Comparison of ENCODE assay signal across 8 mouse cellular contexts in the genomic region with DNA sequence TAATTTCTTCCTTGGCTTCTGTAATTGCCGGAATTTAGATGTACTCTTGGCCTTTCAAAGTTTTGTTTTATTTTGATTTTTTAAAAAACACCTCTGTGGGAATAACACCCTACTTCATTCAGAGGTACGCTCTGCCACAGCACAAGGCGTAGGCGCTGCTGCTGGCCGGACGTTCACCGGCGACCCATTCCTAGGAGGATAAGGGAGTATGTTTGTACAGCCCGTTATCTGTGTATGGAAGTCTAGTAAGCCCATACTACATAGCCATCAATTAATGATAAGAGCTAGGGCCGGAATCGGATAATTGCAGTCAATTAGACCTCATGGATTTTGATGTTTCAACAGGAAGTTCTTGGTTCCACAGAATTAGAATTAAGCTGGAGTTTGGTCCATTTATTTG. TPM values are rescaled to one million over a fixed set of nuclear protein-coding genes. Genes with fewer than 3 reads are reported as not detected.
DNase-seq lines count a peak whose midpoint lies in the region; ATAC-seq and TF ChIP-seq lines count a peak whose summit lies in the region.

No protein-coding gene starts in this region.

- no peak for TF ChIP-seq POLR2A in small intestine, adult 2 months (IDR thresholded peaks at IDR 0.05; ENCODE audit: low read depth, low read length)

- TF ChIP-seq CTCF in small intestine, adult 2 months (IDR thresholded peaks at IDR 0.05; ENCODE audit: extremely low read depth, insufficient read length, insufficient replicate concordance, low read depth, low read length) = no peak; the same call in 1 of the 2 replicates

- peak; percentile 27 for DNase-seq in retina, embryonic 14.5 days (ENCODE audit: low spot score)
- DNase-seq in retina, postnatal 1 day = no peak
- DNase-seq in hindbrain, embryonic 10.5 days (ENCODE audit: low spot score) = no peak
- no peak for DNase-seq in frontal cortex, postnatal 25 days (ENCODE audit: low spot score in 2 of 2)
- DNase-seq in urinary bladder, adult 2 months (ENCODE audit: low spot score) = no peak

- H3K4me1 ChIP-seq in embryonic facial prominence, embryonic 12.5 days = 0 out of 2 replicates have a peak, but pooled peaks cover 4% of the 10 kb centered on the region
- H3K4me1 ChIP-seq in hindbrain, embryonic 10.5 days (replicated peaks) = peaks cover 10% of the 10 kb centered on the region
- peaks cover 19% of the 10 kb centered on the region for H3K4me1 ChIP-seq in liver, embryonic 12.5 days
- H3K4me1 ChIP-seq in small intestine, adult 2 months (ENCODE audit: control insufficient read depth, insufficient read depth, insufficient read length, low read length) = peaks cover 3% of the 10 kb centered on the region; the same call in 1 of the 2 replicates

- H3K36me3 ChIP-seq in embryonic facial prominence, embryonic 12.5 days = peaks cover 21% of the 10 kb centered on the region
- H3K36me3 ChIP-seq in hindbrain, embryonic 10.5 days = peaks cover 37% of the 10 kb centered on the region
- peaks cover 36% of the 10 kb centered on the region for H3K36me3 ChIP-seq in liver, embryonic 12.5 days
- peaks cover 5% of the 10 kb centered on the region for H3K36me3 ChIP-seq in small intestine, adult 2 months (ENCODE audit: control insufficient read depth, insufficient read depth, low read length)

- H3K9ac ChIP-seq in embryonic facial prominence, embryonic 12.5 days = peak overlapping the region; percentile 86
- peak overlapping the region; percentile 92 for H3K9ac ChIP-seq in liver, embryonic 12.5 days

- 1% methylated on average over 11 of the region's 11 CpGs for WGBS in embryonic facial prominence, embryonic 12.5 days
- 2% methylated on average over 11 of the region's 11 CpGs for WGBS in hindbrain, embryonic 10.5 days
- WGBS in liver, embryonic 12.5 days (ENCODE audit: insufficient replicate concordance) = under 1% methylated on average over 11 of the region's 11 CpGs
- WGBS in small intestine, adult 2 months = 1% methylated on average over 11 of the region's 11 CpGs

- ATAC-seq in embryonic facial prominence, embryonic 12.5 days (ENCODE audit: insufficient number of reproducible peaks, insufficient read depth, low FRiP score, low TSS enrichment) = no peak
- peak; percentile 79 for ATAC-seq in liver, embryonic 12.5 days

- H3K27me3 ChIP-seq in embryonic facial prominence, embryonic 12.5 days = no peaks in the 10 kb centered on the region
- no peaks in the 10 kb centered on the region for H3K27me3 ChIP-seq in hindbrain, embryonic 10.5 days (ENCODE audit: insufficient read depth, poor library complexity, severe bottlenecking)
- H3K27me3 ChIP-seq in liver, embryonic 12.5 days (replicated peaks) = peaks cover 12% of the 10 kb centered on the region
- no peaks in the 10 kb centered on the region for H3K27me3 ChIP-seq in small intestine, adult 2 months (ENCODE audit: control insufficient read depth, insufficient read depth, low read length)

- H3K4me3 ChIP-seq in embryonic facial prominence, embryonic 12.5 days = peak overlapping the region; percentile 82
- H3K4me3 ChIP-seq in hindbrain, embryonic 10.5 days = peak overlapping the region; percentile 98
- peak overlapping the region; percentile 94 for H3K4me3 ChIP-seq in liver, embryonic 12.5 days
- H3K4me3 ChIP-seq in small intestine, adult 2 months (ENCODE audit: low read depth, low read length) = peak overlapping the region; percentile 99

- peak overlapping the region; percentile 74 for H3K4me2 ChIP-seq in embryonic facial prominence, embryonic 12.5 days (replicated peaks)
- H3K4me2 ChIP-seq in liver, embryonic 12.5 days = peak overlapping the region; percentile 75

- H3K27ac ChIP-seq in embryonic facial prominence, embryonic 12.5 days = peak overlapping the region; percentile 72; the same call in 1 of the 2 replicates
- H3K27ac ChIP-seq in hindbrain, embryonic 10.5 days = peak overlapping the region; percentile 96
- H3K27ac ChIP-seq in liver, embryonic 12.5 days = peak overlapping the region; percentile 97
- peak overlapping the region; percentile 83 for H3K27ac ChIP-seq in small intestine, adult 2 months (ENCODE audit: insufficient read depth, low read depth, low read length)

- no peaks in the 10 kb centered on the region for H3K9me3 ChIP-seq in embryonic facial prominence, embryonic 12.5 days
- no peaks in the 10 kb centered on the region for H3K9me3 ChIP-seq in hindbrain, embryonic 10.5 days
- no peaks in the 10 kb centered on the region for H3K9me3 ChIP-seq in liver, embryonic 12.5 days (replicated peaks)

RNA-seq across cellular contexts. Expression of gene Cnep1r1, which starts 0.5 kb away (rescaled TPM):
- polyA plus RNA-seq in embryonic facial prominence, embryonic 12.5 days (2016; fragmentation: Nextera tagmentation; extraction: Ambion mirVana) = 61.5 and 62.4 TPM in 2 replicates
- 45.3 and 49.3 TPM in 2 replicates for polyA plus RNA-seq in hindbrain, embryonic 10.5 days (2016; fragmentation: Nextera tagmentation; extraction: Ambion mirVana)
- 28.5 and 30.0 TPM in 2 replicates for polyA plus RNA-seq in liver, embryonic 12.5 days (2016; fragmentation: Nextera tagmentation; extraction: Ambion mirVana)
- polyA plus RNA-seq in small intestine, adult 2 months (2012; rRNA removed) = 3.5 and 8.4 TPM in 2 replicates
- 41.8 and 52.1 TPM in 2 replicates for polyA plus RNA-seq in urinary bladder, adult 2 months (2012; rRNA removed)

RNA-seq across cellular contexts. Expression of gene Heatr3, which starts 18.6 kb away (rescaled TPM):
- 60.6 and 64.9 TPM in 2 replicates for polyA plus RNA-seq in embryonic facial prominence, embryonic 12.5 days (2016; fragmentation: Nextera tagmentation; extraction: Ambion mirVana)
- polyA plus RNA-seq in hindbrain, embryonic 10.5 days (2016; fragmentation: Nextera tagmentation; extraction: Ambion mirVana) = 42.0 and 47.0 TPM in 2 replicates
- 47.9 and 49.7 TPM in 2 replicates for polyA plus RNA-seq in liver, embryonic 12.5 days (2016; fragmentation: Nextera tagmentation; extraction: Ambion mirVana)
- polyA plus RNA-seq in small intestine, adult 2 months (2012; rRNA removed) = 3.4 and 3.9 TPM in 2 replicates
- polyA plus RNA-seq in urinary bladder, adult 2 months (2012; rRNA removed) = 23.7 and 25.5 TPM in 2 replicates
